Comparison of ENCODE assay signal across 16 mouse cellular contexts in genomic region chr3:141691418-141691817, GRCm38 (mm10).
DNase-seq lines count a peak whose midpoint lies in the region; ATAC-seq and TF ChIP-seq lines count a peak whose summit lies in the region.
"Had no signal": no experiment of that assay in that cellular context is flagged by ENCODE, and none has a peak within 500 bp of the region (broad histone marks: within the 10 kb centered on the region; RNA-seq: fewer than 3 reads in every experiment).

No protein-coding gene starts in this region.

- no peaks in the 10 kb centered on the region for H3K27me3 ChIP-seq in forebrain, embryonic 13.5 days
- no peaks in the 10 kb centered on the region; the same call in 1 of the 2 replicates for H3K27me3 ChIP-seq in forebrain, embryonic 10.5 days (ENCODE audit: poor library complexity, severe bottlenecking)
- no peaks in the 10 kb centered on the region for H3K27me3 ChIP-seq in forebrain, postnatal 0 days (ENCODE audit: insufficient read depth, low read length)
- H3K27me3 ChIP-seq in heart, embryonic 12.5 days (replicated peaks): no peaks in the 10 kb centered on the region
- H3K27me3 ChIP-seq: embryonic facial prominence, embryonic 15.5 days; liver, embryonic 12.5 days; lung, embryonic 15.5 days had no signal

- TF ChIP-seq CTCF in forebrain, postnatal 0 days (IDR thresholded peaks at IDR 0.05; ENCODE audit: low read depth): no peak

- H3K9ac ChIP-seq in forebrain, embryonic 13.5 days: no peak overlapping the region
- no peak overlapping the region for H3K9ac ChIP-seq in forebrain, postnatal 0 days
- no peak overlapping the region for H3K9ac ChIP-seq in heart, embryonic 12.5 days
- H3K9ac ChIP-seq: embryonic facial prominence, embryonic 15.5 days; liver, embryonic 12.5 days; lung, embryonic 15.5 days had no signal

- H3K4me2 ChIP-seq in forebrain, embryonic 13.5 days: no peak overlapping the region
- no peak overlapping the region for H3K4me2 ChIP-seq in forebrain, postnatal 0 days (ENCODE audit: low read depth)
- no peak overlapping the region for H3K4me2 ChIP-seq in heart, embryonic 12.5 days
- H3K4me2 ChIP-seq: embryonic facial prominence, embryonic 15.5 days; liver, embryonic 12.5 days; lung, embryonic 15.5 days had no signal

- no peak overlapping the region for H3K4me3 ChIP-seq in forebrain, embryonic 13.5 days
- no peak overlapping the region for H3K4me3 ChIP-seq in forebrain, embryonic 10.5 days
- H3K4me3 ChIP-seq in forebrain, postnatal 0 days (ENCODE audit: low read depth, low read length): no peak overlapping the region
- no peak overlapping the region for H3K4me3 ChIP-seq in heart, embryonic 12.5 days
- H3K4me3 ChIP-seq: embryonic facial prominence, embryonic 15.5 days; limb, embryonic 10.5 days; liver, embryonic 12.5 days; lung, embryonic 15.5 days had no signal

- no peak for DNase-seq in forebrain, embryonic 10.5 days (ENCODE audit: extremely low spot score, low spot score)
- DNase-seq in MEL-GATA-1-ER (ENCODE audit: extremely low read depth, low read depth): peak; percentile 24
- DNase-seq in forebrain, postnatal 0 days: no peak
- no peak for DNase-seq in testis, postnatal 10 days (ENCODE audit: low spot score)
- DNase-seq: cerebellum, adult 11-12 months; gastrocnemius, postnatal 10 days; kidney, postnatal 25 days; thymus, postnatal 14 days had no signal

- WGBS in forebrain, embryonic 13.5 days: 60% methylated on average over 3 of the region's 3 CpGs
- 83% methylated on average over 3 of the region's 3 CpGs for WGBS in forebrain, embryonic 10.5 days
- 36% methylated on average over 3 of the region's 3 CpGs for WGBS in forebrain, postnatal 0 days
- 66% methylated on average over 3 of the region's 3 CpGs for WGBS in heart, embryonic 12.5 days

- no peaks in the 10 kb centered on the region for H3K9me3 ChIP-seq in forebrain, embryonic 13.5 days (replicated peaks)
- H3K9me3 ChIP-seq in forebrain, embryonic 10.5 days: no peaks in the 10 kb centered on the region
- H3K9me3 ChIP-seq in forebrain, postnatal 0 days (ENCODE audit: low read length): no peaks in the 10 kb centered on the region
- no peaks in the 10 kb centered on the region for H3K9me3 ChIP-seq in heart, embryonic 12.5 days (replicated peaks)
- H3K9me3 ChIP-seq: embryonic facial prominence, embryonic 15.5 days; limb, embryonic 10.5 days; liver, embryonic 12.5 days; lung, embryonic 15.5 days had no signal

- ATAC-seq in forebrain, embryonic 13.5 days: peak; percentile 84
- ATAC-seq in forebrain, postnatal 0 days: peak; percentile 47; the same call in 1 of the 2 replicates
- ATAC-seq in megakaryocyte-erythroid progenitor cell, adult 5-6 weeks (replicated peaks; ENCODE audit: low FRiP score, low TSS enrichment, poor library complexity, severe bottlenecking): peak; percentile 44; the same call in 1 of the 2 replicates
- no peak for ATAC-seq in heart, embryonic 12.5 days (ENCODE audit: insufficient number of reproducible peaks, low FRiP score)
- ATAC-seq: intestine, postnatal 0 days; liver, embryonic 12.5 days had no signal

- no peaks in the 10 kb centered on the region for H3K36me3 ChIP-seq in forebrain, embryonic 13.5 days (ENCODE audit: poor library complexity, severe bottlenecking)
- H3K36me3 ChIP-seq in forebrain, embryonic 10.5 days (replicated peaks): no peaks in the 10 kb centered on the region
- no peaks in the 10 kb centered on the region for H3K36me3 ChIP-seq in forebrain, postnatal 0 days (ENCODE audit: insufficient read depth)
- H3K36me3 ChIP-seq in heart, embryonic 12.5 days: no peaks in the 10 kb centered on the region
- H3K36me3 ChIP-seq: embryonic facial prominence, embryonic 15.5 days; limb, embryonic 10.5 days; liver, embryonic 12.5 days; lung, embryonic 15.5 days had no signal

- H3K27ac ChIP-seq in forebrain, embryonic 13.5 days: no peak overlapping the region
- H3K27ac ChIP-seq in forebrain, embryonic 10.5 days: no peak overlapping the region
- H3K27ac ChIP-seq in forebrain, postnatal 0 days (ENCODE audit: low read depth, low read length): no peak overlapping the region
- no peak overlapping the region for H3K27ac ChIP-seq in heart, embryonic 12.5 days (ENCODE audit: poor library complexity, severe bottlenecking)
- H3K27ac ChIP-seq: embryonic facial prominence, embryonic 15.5 days; limb, embryonic 10.5 days; liver, embryonic 12.5 days; lung, embryonic 15.5 days had no signal

- peaks cover 15% of the 10 kb centered on the region; the same call in 1 of the 2 replicates for H3K4me1 ChIP-seq in forebrain, embryonic 13.5 days
- H3K4me1 ChIP-seq in forebrain, embryonic 10.5 days: peaks cover 9% of the 10 kb centered on the region; the same call in 1 of the 2 replicates
- 0 out of 2 replicates have a peak, but pooled peaks cover 3% of the 10 kb centered on the region for H3K4me1 ChIP-seq in forebrain, postnatal 0 days (ENCODE audit: insufficient read depth)
- H3K4me1 ChIP-seq in heart, embryonic 12.5 days (replicated peaks): no peaks in the 10 kb centered on the region
- H3K4me1 ChIP-seq: embryonic facial prominence, embryonic 15.5 days; limb, embryonic 10.5 days; liver, embryonic 12.5 days; lung, embryonic 15.5 days had no signal
